Mouse (Mus musculus): ENCODE results near the gene Olfr1512.
A peak's percentile ranks its signal among the peaks of the same experiment; 100 is the strongest.
"Not testable (repeated sequence)": the region's sequence is repeated elsewhere in the genome, so short reads cannot be mapped to it uniquely, and the experiment has no call there.

Olfr1512 gene

GRCm38 (mm10) chr14:52379068-52379467 is at the start of gene Olfr1512:
TSS of gene Olfr1512 (minus strand) at chr14:52379168.
- no peak for DNase-seq (ENCODE audit: low read depth, low spot score)

GRCm38 (mm10) chr14:52427686-52428085 is 48.7 kb upstream of the Olfr1512 start:
- no peak for DNase-seq (ENCODE audit: low read depth, low spot score)

- no peak for DNase-seq (ENCODE audit: low read depth, low spot score)
Observed at GRCm38 (mm10) chr14:52414273-52414672, 35.3 kb upstream of the Olfr1512 start, which contains the start of gene Olfr1510. TSS of gene Olfr1510 (minus strand) at chr14:52414373.

GRCm38 (mm10) chr14:52410142-52410919 is 31.4 kb upstream of the Olfr1512 start:
- not testable (repeated sequence) for DNase-seq (ENCODE audit: low read depth, low spot score)

GRCm38 (mm10) chr14:52397279-52397678 is 18.3 kb upstream of the Olfr1512 start, which contains the start of gene Olfr1511:
TSS of gene Olfr1511 (minus strand) at chr14:52397379.
- DNase-seq (ENCODE audit: low read depth, low spot score): no peak

GRCm38 (mm10) chr14:52390084-52390848 is 11.3 kb upstream of the Olfr1512 start:
- not testable (repeated sequence) for DNase-seq (ENCODE audit: low read depth, low spot score)

GRCm38 (mm10) chr14:52368741-52369140 is 10.2 kb downstream of the Olfr1512 start:
- no peak for DNase-seq (ENCODE audit: low read depth, low spot score)

- no peak for DNase-seq (ENCODE audit: low read depth, low spot score)
Observed at GRCm38 (mm10) chr14:52356308-52356707, 22.7 kb downstream of the Olfr1512 start, which contains the start of gene Olfr1513. TSS of gene Olfr1513 (minus strand) at chr14:52356408.

GRCm38 (mm10) chr14:52339512-52339852 is 39.5 kb downstream of the Olfr1512 start:
- DNase-seq (ENCODE audit: low read depth, low spot score): no peak

- peak; percentile 83 for DNase-seq (ENCODE audit: low read depth, low spot score)
Observed at GRCm38 (mm10) chr14:52338751-52339511, 40.0 kb downstream of the Olfr1512 start.

GRCm38 (mm10) chr14:52332171-52332570 is 46.8 kb downstream of the Olfr1512 start:
- DNase-seq (ENCODE audit: low read depth, low spot score): no peak

- DNase-seq (ENCODE audit: low read depth, low spot score): no peak
Observed at GRCm38 (mm10) chr14:52331069-52331750, 47.8 kb downstream of the Olfr1512 start.

GRCm38 (mm10) chr14:52327910-52328812 is 50.8 kb downstream of the Olfr1512 start, which contains the start of gene Sall2:
TSS of gene Sall2 (minus strand) at chr14:52328762.
- no peak for DNase-seq (ENCODE audit: low read depth, low spot score)

GRCm38 (mm10) chr14:52327375-52327901 is 51.5 kb downstream of the Olfr1512 start:
- no peak for DNase-seq (ENCODE audit: low read depth, low spot score)

GRCm38 (mm10) chr14:52325890-52326289 is 53.1 kb downstream of the Olfr1512 start:
- no peak for DNase-seq (ENCODE audit: low read depth, low spot score)
